Mouse (Mus musculus): ENCODE measurements at regions not wholly inside any gene's neighbourhood (a gene's known extent, or its start where the extent isn't known, plus 50 kb on each side); places are given as distances from the start of the nearest gene placed in this dataset.
A peak's percentile ranks its signal among the peaks of the same experiment; 100 is the strongest.
"Not testable (repeated sequence)": the region's sequence is repeated elsewhere in the genome, so short reads cannot be mapped to it uniquely, and the experiment has no call there.

DNA sequence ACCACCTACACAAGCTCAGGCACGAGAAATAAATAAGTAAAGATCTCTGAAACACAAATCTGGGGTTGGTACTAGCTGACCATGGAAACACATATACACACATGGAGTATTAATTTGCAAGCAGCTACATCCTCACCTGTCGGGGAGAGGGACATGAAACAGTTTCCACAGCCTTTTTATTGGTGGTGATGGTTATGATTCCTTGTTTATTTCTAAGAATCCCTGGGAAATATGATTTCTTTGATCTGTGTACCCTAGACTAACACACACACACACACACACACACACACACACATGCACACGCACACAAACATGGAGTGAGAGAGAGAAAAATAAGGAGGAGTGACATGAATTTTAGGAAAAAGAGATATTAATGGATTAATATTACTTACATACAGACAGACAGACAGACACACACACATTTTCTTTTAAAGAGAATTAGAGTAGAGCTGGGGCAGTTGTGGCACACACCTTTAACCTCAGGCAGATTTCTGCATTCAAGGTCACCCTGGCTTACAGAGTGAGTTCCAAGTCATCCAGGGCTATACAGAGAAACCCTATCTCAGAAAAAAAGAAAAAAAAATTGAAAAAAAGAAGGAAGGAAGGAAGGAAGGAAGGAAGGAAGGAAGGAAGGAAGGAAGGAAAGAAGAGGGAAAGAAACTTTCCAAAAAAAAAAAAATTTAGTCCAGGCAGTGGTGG lies 164.2 kb upstream of the Gdi2 start:
- H3K9me3 ChIP-seq (ENCODE audit: control insufficient read depth, low read length); H3K27me3 ChIP-seq (ENCODE audit: control insufficient read depth, insufficient read depth, low read depth, low read length); H3K4me1 ChIP-seq (replicated peaks; ENCODE audit: control insufficient read depth, insufficient read depth, low read length); H3K27ac ChIP-seq (ENCODE audit: low read length); H3K9ac ChIP-seq (ENCODE audit: low read length); H3K36me3 ChIP-seq (ENCODE audit: control insufficient read depth, insufficient read depth, low read length); H3K4me3 ChIP-seq (ENCODE audit: low read length); H3K4me2 ChIP-seq (ENCODE audit: low read depth, low read length); ATAC-seq (ENCODE audit: low read depth): not testable (repeated sequence)
- WGBS = 36% methylated on average over 3 of the region's 3 CpGs

DNA sequence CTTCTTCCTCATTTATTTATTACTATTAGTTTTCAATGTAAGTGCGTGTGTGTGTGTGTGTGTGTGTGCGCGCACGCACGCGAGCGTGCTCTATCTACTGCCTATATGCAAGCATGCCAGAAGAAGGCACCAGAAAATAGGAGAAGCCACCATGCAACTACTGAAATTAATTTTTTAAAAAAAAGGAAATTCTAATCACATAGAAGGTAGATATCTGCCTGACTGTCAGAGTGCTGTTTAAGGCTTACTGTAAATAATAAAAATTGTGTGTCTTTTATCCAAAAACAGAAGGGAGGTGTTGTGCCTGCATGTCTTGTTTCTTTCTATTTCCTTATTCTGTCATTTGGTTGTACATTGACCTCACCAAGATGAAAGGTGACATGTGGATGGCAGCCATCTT lies 163.1 kb upstream of the Gdi2 start:
- Histone ChIP-seq H3K27ac (ENCODE audit: low read length) (no peak overlapping the region), H3K9ac (ENCODE audit: low read length) (no peak overlapping the region), H3K27me3 (ENCODE audit: control insufficient read depth, insufficient read depth, low read depth, low read length) (no peaks in the 10 kb centered on the region), H3K4me1 (replicated peaks; ENCODE audit: control insufficient read depth, insufficient read depth, low read length) (no peaks in the 10 kb centered on the region), H3K36me3 (ENCODE audit: control insufficient read depth, insufficient read depth, low read length) (no peaks in the 10 kb centered on the region), H3K4me2 (ENCODE audit: low read depth, low read length) (no peak overlapping the region), H3K4me3 (ENCODE audit: low read length) (no peak overlapping the region), H3K9me3 (ENCODE audit: control insufficient read depth, low read length) (0 out of 2 replicates have a peak, but pooled peaks cover 2% of the 10 kb centered on the region)
- 98% methylated on average over 7 of the region's 7 CpGs for WGBS
- no peak for ATAC-seq (ENCODE audit: low read depth)

DNA sequence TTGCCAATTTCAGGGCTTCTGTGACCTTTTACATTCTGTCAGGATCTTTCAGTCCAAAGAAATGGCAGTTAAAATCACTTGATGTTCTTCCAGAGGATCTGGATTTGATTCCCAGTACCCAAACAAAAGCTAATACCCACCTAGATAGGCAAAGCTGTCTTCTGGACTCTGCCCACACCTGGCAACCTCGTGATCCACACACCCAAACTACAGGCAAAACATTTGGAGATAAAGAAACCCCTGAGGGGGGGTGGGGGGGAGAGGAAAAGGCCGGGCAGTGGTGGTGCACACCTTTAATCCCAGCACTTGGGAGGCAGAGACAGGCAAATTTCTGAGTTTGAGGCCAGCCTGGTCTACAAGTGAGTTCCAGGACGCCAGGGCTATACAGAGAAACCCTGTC lies 160.1 kb upstream of the Gdi2 start:
- not testable (repeated sequence) for H3K4me3 ChIP-seq (ENCODE audit: low read length); H3K27ac ChIP-seq (ENCODE audit: low read length); H3K9me3 ChIP-seq (ENCODE audit: control insufficient read depth, low read length); H3K4me1 ChIP-seq (replicated peaks; ENCODE audit: control insufficient read depth, insufficient read depth, low read length); H3K36me3 ChIP-seq (ENCODE audit: control insufficient read depth, insufficient read depth, low read length); H3K27me3 ChIP-seq (ENCODE audit: control insufficient read depth, insufficient read depth, low read depth, low read length); ATAC-seq (ENCODE audit: low read depth); H3K9ac ChIP-seq (ENCODE audit: low read length); H3K4me2 ChIP-seq (ENCODE audit: low read depth, low read length)
- WGBS = 32% methylated on average over 3 of the region's 3 CpGs

DNA sequence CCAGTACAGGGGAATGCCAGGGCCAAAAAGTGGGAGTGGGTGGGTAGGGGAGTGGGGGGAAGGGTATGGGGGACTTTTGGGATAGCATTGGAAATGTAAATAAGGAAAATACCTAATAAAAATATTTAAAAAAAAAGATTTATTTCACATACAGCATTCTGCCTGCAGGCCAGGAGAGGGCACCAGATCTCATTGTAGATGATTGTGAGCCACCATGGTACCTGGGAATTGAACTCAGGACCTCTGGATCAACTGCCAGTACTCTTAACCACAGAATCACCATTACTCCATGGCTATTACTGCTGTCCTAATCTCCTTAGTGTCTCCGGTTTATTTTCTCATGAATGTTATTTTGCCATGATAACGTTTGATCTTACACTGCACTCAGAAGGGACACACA lies 132.1 kb upstream of the Gdi2 start:
- H3K9ac ChIP-seq (ENCODE audit: low read length); H3K36me3 ChIP-seq (ENCODE audit: control insufficient read depth, insufficient read depth, low read length); H3K27me3 ChIP-seq (ENCODE audit: control insufficient read depth, insufficient read depth, low read depth, low read length); H3K4me2 ChIP-seq (ENCODE audit: low read depth, low read length); H3K9me3 ChIP-seq (ENCODE audit: control insufficient read depth, low read length); H3K4me1 ChIP-seq (replicated peaks; ENCODE audit: control insufficient read depth, insufficient read depth, low read length); H3K4me3 ChIP-seq (ENCODE audit: low read length); H3K27ac ChIP-seq (ENCODE audit: low read length); ATAC-seq (ENCODE audit: low read depth): not testable (repeated sequence)
- 82% methylated on average over 2 of the region's 2 CpGs for WGBS

DNA sequence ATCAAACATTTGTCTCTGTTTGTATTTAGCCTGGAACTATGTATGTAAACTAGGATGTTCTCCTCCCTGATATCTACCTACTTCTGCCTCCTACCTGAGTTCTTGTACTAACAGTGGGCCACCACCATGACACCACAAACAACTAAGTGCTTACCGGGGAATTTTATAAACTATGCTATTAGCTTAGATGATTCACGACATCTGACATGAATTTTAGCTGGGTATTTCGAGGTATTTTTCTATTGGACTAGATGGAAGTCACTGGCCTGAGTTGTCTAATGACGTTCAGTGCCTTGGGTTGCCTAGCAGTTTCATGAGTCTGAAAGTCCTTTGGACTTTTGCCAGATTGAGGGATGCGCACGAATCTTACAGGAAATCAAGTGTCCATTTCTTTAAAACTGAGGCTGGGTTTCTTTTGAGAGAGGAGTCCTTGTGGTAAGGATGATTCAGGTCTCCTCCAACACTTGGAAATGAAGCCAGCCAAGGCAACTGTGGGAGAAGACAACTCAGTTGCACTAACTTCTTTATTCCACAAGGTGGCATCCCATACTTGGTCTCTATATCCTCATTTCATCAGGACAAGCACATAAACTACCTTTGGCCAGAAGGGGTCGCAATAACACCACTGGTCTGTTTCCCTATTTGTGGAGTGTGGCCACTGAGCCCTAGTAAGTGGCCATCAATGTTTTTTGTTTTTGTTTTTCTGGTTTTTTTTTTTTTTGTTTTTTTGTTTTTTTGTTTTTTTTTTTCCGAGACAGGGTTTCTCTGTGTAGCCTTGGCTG lies 131.4 kb upstream of the Gdi2 start:
- H3K27ac ChIP-seq (ENCODE audit: low read length); H3K9me3 ChIP-seq (ENCODE audit: control insufficient read depth, low read length); H3K27me3 ChIP-seq (ENCODE audit: control insufficient read depth, insufficient read depth, low read depth, low read length); H3K36me3 ChIP-seq (ENCODE audit: control insufficient read depth, insufficient read depth, low read length); H3K9ac ChIP-seq (ENCODE audit: low read length); H3K4me1 ChIP-seq (replicated peaks; ENCODE audit: control insufficient read depth, insufficient read depth, low read length); H3K4me2 ChIP-seq (ENCODE audit: low read depth, low read length); H3K4me3 ChIP-seq (ENCODE audit: low read length): not testable (repeated sequence)
- 36% methylated on average over 8 of the region's 8 CpGs for WGBS
- peak; percentile 43 for ATAC-seq (ENCODE audit: low read depth)

DNA sequence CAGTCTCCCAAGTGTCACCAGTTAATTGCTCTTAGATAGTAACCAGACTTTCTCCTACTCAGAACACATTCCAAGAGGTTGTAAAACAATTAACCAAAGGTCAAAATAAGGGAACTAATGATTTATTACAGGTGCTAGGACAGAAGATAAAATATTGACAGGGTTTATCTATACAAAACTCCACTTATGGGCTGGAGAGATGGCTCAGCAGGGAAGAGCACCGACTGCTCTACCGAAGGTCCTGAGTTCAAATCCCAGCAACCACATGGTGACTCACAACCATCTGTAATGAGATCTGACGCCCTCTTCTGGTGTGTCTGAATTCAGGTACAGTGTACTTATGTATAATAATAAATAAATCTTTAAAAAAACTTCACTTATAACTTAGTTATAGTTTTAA lies 127.6 kb upstream of the Gdi2 start:
- WGBS = 57% methylated on average over 3 of the region's 3 CpGs
- not testable (repeated sequence) for H3K4me2 ChIP-seq (ENCODE audit: low read depth, low read length); H3K4me3 ChIP-seq (ENCODE audit: low read length); H3K27ac ChIP-seq (ENCODE audit: low read length); H3K36me3 ChIP-seq (ENCODE audit: control insufficient read depth, insufficient read depth, low read length); H3K4me1 ChIP-seq (replicated peaks; ENCODE audit: control insufficient read depth, insufficient read depth, low read length); H3K9me3 ChIP-seq (ENCODE audit: control insufficient read depth, low read length); ATAC-seq (ENCODE audit: low read depth); H3K27me3 ChIP-seq (ENCODE audit: control insufficient read depth, insufficient read depth, low read depth, low read length); H3K9ac ChIP-seq (ENCODE audit: low read length)

DNA sequence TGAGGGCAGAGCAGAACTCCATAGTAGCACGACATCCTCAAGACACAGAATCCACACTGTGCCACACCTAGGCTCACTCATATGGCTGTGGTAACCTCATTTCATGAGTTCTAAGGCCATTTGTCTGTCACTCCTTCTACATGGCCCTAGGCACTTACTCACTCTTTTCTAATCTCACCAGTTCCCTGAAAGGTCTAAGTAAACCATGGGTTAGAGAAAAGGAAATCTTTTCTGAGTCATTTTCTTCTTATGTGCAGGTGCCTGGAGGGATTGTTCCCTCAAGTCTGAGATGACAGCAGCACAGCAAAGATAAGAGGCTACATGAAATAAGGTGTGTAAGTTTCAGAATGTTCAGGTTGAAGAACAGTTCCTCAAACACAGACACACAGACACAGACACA lies 120.8 kb upstream of the Gdi2 start:
- Histone ChIP-seq H3K4me2 (ENCODE audit: low read depth, low read length) (no peak overlapping the region), H3K27me3 (ENCODE audit: control insufficient read depth, insufficient read depth, low read depth, low read length) (no peaks in the 10 kb centered on the region), H3K4me3 (ENCODE audit: low read length) (no peak overlapping the region), H3K9me3 (ENCODE audit: control insufficient read depth, low read length) (peaks cover 4% of the 10 kb centered on the region), H3K36me3 (ENCODE audit: control insufficient read depth, insufficient read depth, low read length) (no peaks in the 10 kb centered on the region), H3K4me1 (replicated peaks; ENCODE audit: control insufficient read depth, insufficient read depth, low read length) (no peaks in the 10 kb centered on the region), H3K9ac (ENCODE audit: low read length) (no peak overlapping the region), H3K27ac (ENCODE audit: low read length) (no peak overlapping the region)
- no peak for ATAC-seq (ENCODE audit: low read depth)
- 68% methylated on average over 1 of the region's 1 CpGs for WGBS

DNA sequence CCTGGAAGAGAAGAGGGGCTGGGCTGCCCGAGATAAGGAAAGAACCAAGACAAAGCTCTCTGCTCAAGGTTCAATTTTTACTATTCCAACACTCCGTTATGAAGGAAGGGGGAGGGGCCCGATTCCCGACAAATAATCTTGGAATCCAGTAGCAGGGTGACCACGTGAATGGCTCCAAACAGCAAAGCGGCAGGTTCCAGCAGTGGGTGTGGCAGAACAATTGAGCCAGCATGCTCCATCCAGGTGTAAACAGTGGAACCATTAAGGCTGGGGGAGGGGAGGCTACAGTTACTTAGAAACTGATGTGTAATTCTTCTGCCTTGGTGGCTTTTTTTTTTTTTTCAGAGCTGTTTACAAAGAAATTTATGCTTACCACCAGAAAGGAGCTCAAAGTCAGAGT lies 82.5 kb upstream of the Gdi2 start:
- not testable (repeated sequence) for H3K27me3 ChIP-seq (ENCODE audit: control insufficient read depth, insufficient read depth, low read depth, low read length); H3K9me3 ChIP-seq (ENCODE audit: control insufficient read depth, low read length); H3K4me1 ChIP-seq (replicated peaks; ENCODE audit: control insufficient read depth, insufficient read depth, low read length); H3K36me3 ChIP-seq (ENCODE audit: control insufficient read depth, insufficient read depth, low read length); H3K27ac ChIP-seq (ENCODE audit: low read length); H3K4me2 ChIP-seq (ENCODE audit: low read depth, low read length); H3K9ac ChIP-seq (ENCODE audit: low read length); H3K4me3 ChIP-seq (ENCODE audit: low read length); ATAC-seq (ENCODE audit: low read depth)
- 82% methylated on average over 6 of the region's 6 CpGs for WGBS

DNA sequence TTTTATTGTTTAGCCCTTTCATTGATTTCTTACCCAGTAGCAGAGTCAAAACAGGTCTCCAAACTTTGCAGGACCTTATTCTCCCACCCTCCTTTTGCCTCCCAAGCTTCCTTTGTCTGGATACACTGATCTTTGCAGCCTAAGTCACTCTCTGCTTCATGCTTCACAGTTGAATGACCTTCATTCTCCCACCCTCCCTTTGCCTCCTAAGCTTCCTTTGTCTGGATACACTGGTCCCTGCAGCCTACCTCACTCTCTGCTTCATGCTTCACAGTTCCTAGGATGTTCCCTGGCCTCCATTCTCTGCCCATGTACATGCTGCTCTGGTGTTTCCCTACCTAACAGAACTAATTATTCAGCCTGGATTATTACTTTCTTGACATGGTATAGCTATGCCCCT lies 61.0 kb upstream of the Gdi2 start:
- no peak overlapping the region for H3K27ac ChIP-seq (ENCODE audit: low read length)
- H3K4me3 ChIP-seq (ENCODE audit: low read length) = no peak overlapping the region
- no peak for ATAC-seq (ENCODE audit: low read depth)
- H3K4me2 ChIP-seq (ENCODE audit: low read depth, low read length) = no peak overlapping the region
- no peaks in the 10 kb centered on the region for H3K27me3 ChIP-seq (ENCODE audit: control insufficient read depth, insufficient read depth, low read depth, low read length)
- no peaks in the 10 kb centered on the region for H3K36me3 ChIP-seq (ENCODE audit: control insufficient read depth, insufficient read depth, low read length)
- H3K4me1 ChIP-seq (replicated peaks; ENCODE audit: control insufficient read depth, insufficient read depth, low read length) = 0 out of 2 replicates have a peak, but pooled peaks cover 3% of the 10 kb centered on the region
- H3K9ac ChIP-seq (ENCODE audit: low read length) = no peak overlapping the region
- H3K9me3 ChIP-seq (ENCODE audit: control insufficient read depth, low read length) = no peaks in the 10 kb centered on the region
